Mouse (Mus musculus) kidney, adult 2 months (tissue): Measurements from ENCODE around the gene Zdhhc14. TPM values are rescaled to one million over a fixed set of nuclear protein-coding genes. Genes with fewer than 3 reads are reported as not detected.
A peak's percentile ranks its signal among the peaks of the same experiment; 100 is the strongest.

Experiments
- DNase-seq: peaks from one replicate; pipeline ENCODE4 v3.0.0; 2021
- H3K27ac ChIP-seq: fragments of 200-500 bp; 2 replicates; pipeline ENCODE4 v1.5.1; 2012; ENCODE audit warnings: low read depth, low read length, control low read depth, inconsistent platforms; ENCODE audit not compliant: insufficient read depth
- H3K27me3 ChIP-seq: fragments of 200-500 bp; replicated peaks from 2 replicates; pipeline ENCODE4 v1.6.1; 2012; ENCODE audit warnings: mild to moderate bottlenecking, moderate library complexity, low read length, inconsistent platforms; ENCODE audit not compliant: control insufficient read depth, insufficient read depth
- H3K36me3 ChIP-seq: fragments of 200-500 bp; 2 replicates; pipeline ENCODE4 v1.6.1; 2012; ENCODE audit warnings: mild to moderate bottlenecking, moderate library complexity, low read length, inconsistent platforms; ENCODE audit not compliant: control insufficient read depth, insufficient read depth
- H3K4me1 ChIP-seq: fragments of 200-500 bp; 2 replicates; pipeline ENCODE4 v1.6.1; 2011; ENCODE audit warnings: low read length; ENCODE audit not compliant: control insufficient read depth, insufficient read depth
- H3K4me3 ChIP-seq: fragments of 200-500 bp; 2 replicates; pipeline ENCODE4 v1.5.1; 2011; ENCODE audit warnings: mild to moderate bottlenecking, low read depth, low read length, control low read depth; ENCODE audit not compliant: insufficient read depth
- CTCF ChIP-seq: fragments of 200-500 bp; conservative IDR thresholded peaks from 2 replicates; pipeline ENCODE4 v1.5.1; 2011; ENCODE audit warnings: low read depth, mild to moderate bottlenecking, control low read depth, low read length, moderate library complexity, mixed read lengths; ENCODE audit not compliant: insufficient read depth, insufficient read length
- POLR2A ChIP-seq: fragments of 200-500 bp; IDR thresholded peaks from one replicate; pipeline ENCODE4 v1.6.1; 2011; ENCODE audit warnings: low read depth, low read length, control low read depth
- WGBS: fragments of 180-500 bp; shearing (Covaris S2); methylation state at CpG from one replicate; pipeline ENCODE4 v1.1.7; 2018; 5-methylcytosine and 5-hydroxymethylcytosine counted together
- polyA plus RNA-seq: library from polyadenylated mRNA; depleted of rRNA; stranded (reverse); fragments of >200 nt; gene quantifications from 2 replicates; pipeline ENCODE4 v1.2.3, GENCODE M21; 2012; rRNA removed

Zdhhc14 gene
- polyA plus RNA-seq: 2.1 and 2.4 TPM in 2 replicates

GRCm38 (mm10) chr17:5491801-5492745, at the start of gene Zdhhc14:
TSS of gene Zdhhc14 (plus strand) at chr17:5492557.
- Histone ChIP-seq H3K27me3 (no peaks in the 10 kb centered on the region), H3K27ac (peak within 1 kb of the TSS; percentile 54), H3K36me3 (no peaks in the 10 kb centered on the region), H3K4me1 (no peaks in the 10 kb centered on the region; the same call in 1 of the 2 replicates), H3K4me3 (peak within 1 kb of the TSS; percentile 69)
- peak; percentile 96 for DNase-seq
- TF ChIP-seq POLR2A (peak; percentile 54), CTCF (no peak)
- under 1% methylated on average over 70 of the region's 70 CpGs for WGBS

DNA sequence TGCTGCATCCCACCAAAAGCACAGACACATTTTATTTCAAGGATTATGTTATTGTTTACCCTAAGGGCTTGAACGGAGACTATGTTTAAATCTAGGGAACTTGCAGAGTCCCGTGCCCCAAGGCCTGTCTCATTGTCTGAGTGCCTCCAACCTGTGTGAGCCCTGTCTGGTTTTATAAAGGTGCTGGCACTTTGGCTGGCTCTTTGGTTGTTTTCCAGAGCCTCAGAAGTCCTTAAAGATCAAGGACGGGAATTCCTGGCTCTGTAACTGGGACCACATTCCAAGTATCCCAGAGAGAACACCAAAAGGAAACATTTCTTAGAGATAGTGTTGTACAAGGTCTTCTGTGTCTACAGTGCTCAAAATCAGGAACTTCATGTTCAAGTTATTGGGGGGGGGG, 49.1 kb upstream of the Zdhhc14 start:
- no peak overlapping the region for H3K27ac ChIP-seq
- H3K27me3 ChIP-seq: no peaks in the 10 kb centered on the region
- H3K36me3 ChIP-seq: no peaks in the 10 kb centered on the region
- no peak for DNase-seq
- TF ChIP-seq POLR2A (no peak), CTCF (no peak)
- no peak overlapping the region for H3K4me3 ChIP-seq
- no peaks in the 10 kb centered on the region for H3K4me1 ChIP-seq
- 66% methylated on average over 3 of the region's 3 CpGs for WGBS

DNA sequence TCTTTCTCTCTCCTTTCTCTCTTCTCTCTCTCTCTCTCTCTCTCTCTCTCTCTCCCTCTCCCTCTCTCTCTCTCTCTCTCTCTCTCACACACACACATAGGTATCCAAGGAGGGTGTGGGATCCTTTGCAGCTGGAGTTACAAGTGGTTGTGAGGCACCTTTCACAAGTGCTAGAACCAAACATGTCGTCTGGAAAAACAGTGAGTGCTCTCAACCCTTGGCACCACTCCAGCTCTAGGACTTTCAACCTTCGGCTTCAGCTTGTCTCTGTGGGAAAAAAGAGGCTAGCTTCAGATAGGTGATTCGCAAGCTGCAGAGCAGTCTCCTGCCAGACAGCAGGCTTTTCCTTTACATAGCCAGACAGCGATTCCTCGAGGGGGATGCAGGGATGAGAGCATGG, 48.6 kb upstream of the Zdhhc14 start:
- WGBS: 37% methylated on average over 5 of the region's 5 CpGs
- Histone ChIP-seq H3K36me3 (no peaks in the 10 kb centered on the region), H3K27ac (no peak overlapping the region), H3K27me3 (no peaks in the 10 kb centered on the region), H3K4me3 (no peak overlapping the region), H3K4me1 (no peaks in the 10 kb centered on the region)
- TF ChIP-seq CTCF (no peak), POLR2A (no peak)
- peak; percentile 61 for DNase-seq

- Histone ChIP-seq H3K4me3 (no peak overlapping the region), H3K36me3 (no peaks in the 10 kb centered on the region), H3K27me3 (no peaks in the 10 kb centered on the region), H3K4me1 (no peaks in the 10 kb centered on the region), H3K27ac (no peak overlapping the region)
- no peak for DNase-seq
- 86% methylated on average over 4 of the region's 4 CpGs for WGBS
- TF ChIP-seq POLR2A (no peak), CTCF (no peak)
These were observed 38.7 kb upstream of the Zdhhc14 start for GRCm38 (mm10) chr17:5453657-5454056.

DNA sequence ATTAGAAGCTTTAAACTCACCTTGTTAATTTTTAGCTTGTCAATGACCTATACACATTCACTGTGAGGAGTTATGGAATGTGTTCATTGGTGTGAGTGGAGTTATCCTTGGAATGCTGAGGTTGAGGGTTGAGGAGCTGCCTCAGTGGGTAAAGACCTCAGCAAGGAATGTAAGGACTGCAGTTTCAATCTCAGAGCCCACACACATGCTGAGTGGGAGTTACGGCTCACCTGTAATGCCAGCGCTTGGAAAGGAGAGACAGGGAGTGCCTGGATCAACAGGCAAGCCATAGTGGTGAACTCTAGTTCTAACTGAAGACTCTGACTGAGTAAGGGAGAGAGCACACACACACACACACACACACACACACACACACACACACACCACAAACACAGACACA, 28.4 kb upstream of the Zdhhc14 start:
- DNase-seq: no peak
- H3K27ac ChIP-seq: no peak overlapping the region
- H3K4me1 ChIP-seq: 0 out of 2 replicates have a peak, but pooled peaks cover 5% of the 10 kb centered on the region
- 61% methylated on average over 2 of the region's 2 CpGs for WGBS
- H3K27me3 ChIP-seq: no peaks in the 10 kb centered on the region
- no peaks in the 10 kb centered on the region for H3K36me3 ChIP-seq
- TF ChIP-seq CTCF (no peak), POLR2A (no peak)
- no peak overlapping the region for H3K4me3 ChIP-seq

DNA sequence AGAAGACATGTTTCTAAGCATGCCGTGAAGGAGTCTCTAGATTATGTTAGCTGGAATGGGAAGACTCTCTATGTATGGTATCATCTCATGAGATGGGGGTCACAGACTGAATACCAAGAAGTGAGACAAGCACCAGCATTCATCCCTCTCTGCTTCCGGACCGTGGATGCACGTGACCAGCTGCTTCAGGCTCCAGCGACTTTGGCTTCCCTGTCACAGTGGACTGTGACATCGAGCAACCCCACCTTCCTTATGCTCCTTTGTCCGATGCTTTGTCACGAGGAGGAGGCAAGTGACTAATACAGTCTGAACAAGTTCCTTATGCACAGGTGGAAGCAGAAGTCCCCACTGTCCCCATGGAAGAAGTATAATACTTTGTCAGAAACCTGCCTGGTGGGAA, 25.6 kb upstream of the Zdhhc14 start:
- peak; percentile 20 for DNase-seq

GRCm38 (mm10) chr17:5467177-5467576, 25.2 kb upstream of the Zdhhc14 start:
- no peaks in the 10 kb centered on the region for H3K27me3 ChIP-seq
- DNase-seq: peak; percentile 18
- WGBS: 30% methylated on average over 4 of the region's 4 CpGs
- H3K4me3 ChIP-seq: no peak overlapping the region
- H3K4me1 ChIP-seq: 0 out of 2 replicates have a peak, but pooled peaks cover 5% of the 10 kb centered on the region
- TF ChIP-seq POLR2A (no peak), CTCF (no peak)
- no peaks in the 10 kb centered on the region for H3K36me3 ChIP-seq
- peak overlapping the region; percentile 41; the same call in 1 of the 2 replicates for H3K27ac ChIP-seq

More for the DNA sequence above, 25.6 kb upstream of the Zdhhc14 start:
- H3K27me3 ChIP-seq: no peaks in the 10 kb centered on the region
- TF ChIP-seq CTCF: no peak
- no peak for TF ChIP-seq POLR2A
- H3K4me3 ChIP-seq: no peak overlapping the region
- H3K4me1 ChIP-seq: 0 out of 2 replicates have a peak, but pooled peaks cover 5% of the 10 kb centered on the region
- no peaks in the 10 kb centered on the region for H3K36me3 ChIP-seq
- WGBS: 38% methylated on average over 8 of the region's 8 CpGs
- H3K27ac ChIP-seq: peak overlapping the region; percentile 41
